Mouse (Mus musculus) stomach, embryonic 14.5 days (tissue): Measurements from ENCODE around the gene Pdf. TPM values are rescaled to one million over a fixed set of nuclear protein-coding genes. Genes with fewer than 3 reads are reported as not detected.

Source experiments
- ATAC-seq: fragments of 200-750 bp; cut with Nextera tagmentation; 2 replicates; pipeline ENCODE4 v1.8.0; 2017; ENCODE audit warnings: low read depth, moderate TSS enrichment; ENCODE audit not compliant: insufficient number of reproducible peaks, insufficient read depth, low FRiP score
- H3K27ac ChIP-seq: fragments of 300-500 bp; sonication (generic); 2 replicates; pipeline ENCODE4 v1.5.1; 2014; ENCODE audit warnings: mild to moderate bottlenecking, low read length, moderate library complexity, mixed read lengths
- H3K27me3 ChIP-seq: fragments of 300-500 bp; sonication (generic); 2 replicates; pipeline ENCODE4 v1.6.1; 2014; ENCODE audit warnings: low read length, control low read depth, mixed read lengths; ENCODE audit not compliant: control insufficient read depth, insufficient read depth
- H3K36me3 ChIP-seq: fragments of 300-500 bp; sonication (generic); 2 replicates; pipeline ENCODE4 v1.6.1; 2014; ENCODE audit warnings: mild to moderate bottlenecking, control low read depth, low read length, moderate library complexity, mixed read lengths; ENCODE audit not compliant: control insufficient read depth, insufficient read depth
- H3K4me1 ChIP-seq: fragments of 300-500 bp; sonication (generic); 2 replicates; pipeline ENCODE4 v1.6.1; 2014; ENCODE audit warnings: low read length, control low read depth, mixed read lengths; ENCODE audit not compliant: control insufficient read depth, insufficient read depth
- H3K4me2 ChIP-seq: fragments of 300-500 bp; sonication (generic); replicated peaks from 2 replicates; pipeline ENCODE4 v1.6.1; 2014; ENCODE audit warnings: low read depth, low read length, control low read depth
- H3K4me3 ChIP-seq: fragments of 300-500 bp; sonication (generic); 2 replicates; pipeline ENCODE4 v1.5.1; 2014; ENCODE audit warnings: low read depth, low read length, control low read depth
- H3K9ac ChIP-seq: fragments of 300-500 bp; sonication (generic); replicated peaks from 2 replicates; pipeline ENCODE4 v1.6.1; 2014; ENCODE audit warnings: low read depth, mild to moderate bottlenecking, control low read depth, low read length, moderate library complexity, mixed read lengths
- H3K9me3 ChIP-seq: fragments of 300-500 bp; sonication (generic); 2 replicates; pipeline ENCODE4 v1.6.1; 2016; ENCODE audit warnings: low read depth, low read length, control low read depth; ENCODE audit not compliant: control insufficient read depth
- WGBS: fragments of 180-500 bp; shearing (Covaris S2); extraction: QIAGEN DNeasy Blood & Tissue Kit; methylation state at CpG from one replicate; pipeline ENCODE4 v1.1.7; 2014; 5-methylcytosine and 5-hydroxymethylcytosine counted together
- polyA plus RNA-seq: library from polyadenylated mRNA; unstranded; fragments of >200 nt; fragmentation: Nextera tagmentation; extraction: Ambion mirVana; gene quantifications from 2 replicates; pipeline ENCODE4 v1.2.1, GENCODE M21; 2014

Gene Pdf
- polyA plus RNA-seq, 1 experiment from 2014 or later = 40.4 TPM

DNA sequence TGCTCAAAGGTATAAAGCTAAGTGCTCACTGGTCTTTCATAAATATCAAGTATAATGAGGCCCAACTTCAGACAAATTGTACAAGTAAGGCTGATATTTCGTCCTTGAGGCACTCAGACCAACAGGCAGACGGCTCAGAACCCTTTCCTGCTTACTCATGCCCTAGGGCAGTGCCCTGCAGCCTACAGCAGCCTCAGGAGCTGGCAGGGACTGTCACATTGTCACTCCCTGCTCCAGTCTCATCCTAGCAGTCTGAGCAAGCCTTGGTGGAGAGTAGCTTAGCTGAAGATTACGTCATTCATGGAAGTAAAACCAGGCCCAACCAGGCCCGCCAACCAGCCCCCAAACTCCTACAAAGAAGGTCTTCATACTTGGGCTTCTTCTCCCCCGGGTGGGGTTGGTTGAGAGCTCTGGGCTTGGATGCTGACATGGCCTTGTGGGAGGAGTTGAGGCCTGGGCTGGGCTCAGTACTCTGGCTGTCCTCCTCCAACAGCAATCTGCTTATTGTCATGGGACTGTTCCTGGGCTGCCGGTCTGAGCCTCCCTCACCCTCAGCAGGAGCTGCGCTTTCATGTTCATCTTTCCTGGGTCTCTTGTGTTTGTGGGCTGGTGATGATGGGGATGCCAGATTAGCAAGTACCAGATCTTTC, 27.9 kb upstream of the Pdf start:
- no peaks in the 10 kb centered on the region for H3K4me1 ChIP-seq
- peaks cover 77% of the 10 kb centered on the region for H3K36me3 ChIP-seq
- H3K9me3 ChIP-seq = no peaks in the 10 kb centered on the region
- no peak overlapping the region for H3K27ac ChIP-seq
- no peak for ATAC-seq
- no peak overlapping the region for H3K4me3 ChIP-seq
- WGBS = 88% methylated on average over 7 of the region's 7 CpGs
- no peak overlapping the region for H3K9ac ChIP-seq
- no peak overlapping the region for H3K4me2 ChIP-seq
- no peaks in the 10 kb centered on the region for H3K27me3 ChIP-seq

DNA sequence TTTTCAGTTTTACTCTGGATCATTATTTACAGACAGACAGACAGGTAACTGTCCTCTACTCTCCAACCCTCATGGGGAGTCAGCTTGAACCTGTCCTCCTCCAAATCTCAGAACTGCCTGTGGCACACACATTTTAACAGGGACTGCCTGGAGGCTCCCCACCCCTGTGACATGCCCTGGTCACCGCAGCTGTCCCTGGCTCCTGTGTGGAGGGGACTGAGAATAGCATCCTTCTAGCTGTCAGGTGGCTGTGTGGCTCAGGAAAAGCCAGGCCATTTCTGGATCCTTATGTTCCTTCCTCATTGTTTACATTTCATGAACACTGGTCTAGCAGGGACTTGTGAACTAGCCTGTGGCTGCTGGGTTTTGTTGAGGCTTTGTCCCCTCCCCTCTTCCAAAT, 25.7 kb upstream of the Pdf start:
- 88% methylated on average over 1 of the region's 1 CpGs for WGBS
- no peaks in the 10 kb centered on the region for H3K27me3 ChIP-seq
- no peak overlapping the region for H3K9ac ChIP-seq
- H3K4me1 ChIP-seq = no peaks in the 10 kb centered on the region
- H3K4me2 ChIP-seq = no peak overlapping the region
- no peak overlapping the region for H3K4me3 ChIP-seq
- H3K36me3 ChIP-seq = peaks cover 68% of the 10 kb centered on the region
- no peaks in the 10 kb centered on the region for H3K9me3 ChIP-seq
- no peak overlapping the region for H3K27ac ChIP-seq
- no peak for ATAC-seq

DNA sequence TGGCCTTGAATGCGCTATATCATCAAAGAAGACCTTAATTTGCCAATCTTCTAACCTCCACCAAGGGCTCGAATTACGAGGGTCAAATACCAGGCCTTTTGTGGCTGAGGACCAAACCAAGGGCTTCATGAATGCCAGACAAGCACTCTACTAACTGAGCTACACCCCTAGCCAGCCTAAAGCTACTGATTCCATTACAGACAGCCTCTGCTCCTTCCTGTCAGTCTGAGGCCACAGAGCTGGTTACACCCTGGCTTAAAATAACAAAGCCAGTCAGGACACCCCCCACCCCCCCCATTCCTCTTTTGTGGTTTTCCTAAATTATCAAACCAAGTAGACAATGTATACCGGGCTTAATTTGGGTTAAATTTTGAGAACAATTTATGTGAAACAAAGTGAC, 25.3 kb upstream of the Pdf start:
- Histone ChIP-seq H3K27me3 (no peaks in the 10 kb centered on the region), H3K36me3 (peaks cover 64% of the 10 kb centered on the region)
- 86% methylated on average over 4 of the region's 4 CpGs for whole genome bisulfite sequencing

DNA sequence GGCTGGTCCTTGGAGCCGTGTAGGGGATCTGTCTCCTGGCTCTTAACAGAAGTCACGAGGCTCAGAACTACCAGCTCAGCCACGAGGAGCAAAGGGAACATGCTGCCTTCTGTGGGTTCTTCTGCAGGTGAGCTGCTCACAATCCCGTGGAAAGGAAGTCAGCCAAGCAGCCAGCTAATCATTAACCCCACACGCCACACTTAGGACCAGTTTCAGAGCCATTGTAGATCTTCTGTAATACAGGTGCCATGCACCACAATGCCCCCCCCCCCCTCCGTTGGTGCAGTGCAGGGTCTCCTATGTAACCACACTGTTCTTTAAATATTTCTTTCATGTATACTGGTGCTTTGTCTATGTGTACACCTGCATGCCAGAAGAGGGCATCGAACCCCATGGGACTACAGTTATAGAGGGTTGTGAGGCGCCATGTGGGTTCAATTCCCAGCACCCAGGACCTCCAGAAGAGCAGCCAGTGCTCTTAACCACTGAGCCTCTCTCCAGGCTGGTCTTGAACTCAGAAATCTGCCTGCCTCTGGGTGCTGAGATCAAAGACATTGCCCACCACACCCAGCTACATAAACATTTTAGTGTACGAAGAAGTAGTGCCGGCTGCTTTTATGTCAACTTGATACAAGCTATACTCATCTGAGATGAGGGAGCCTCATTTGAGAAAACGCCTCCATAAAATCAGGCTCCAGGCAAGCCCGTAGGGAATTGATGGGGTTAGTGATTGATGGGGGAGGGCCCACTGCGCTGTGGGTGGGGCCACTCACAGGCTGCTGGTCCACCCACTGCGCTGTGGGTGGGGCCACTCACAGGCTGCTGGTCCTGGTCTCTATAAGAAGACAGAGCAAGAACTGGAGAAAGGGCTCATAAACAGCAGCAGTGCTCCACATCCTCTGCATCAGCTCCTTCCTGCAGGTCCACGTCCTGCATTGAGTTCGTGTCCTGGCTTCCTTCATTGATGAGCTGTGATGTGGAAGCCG, 17.4 kb upstream of the Pdf start, which contains the start of gene Tmed6:
TSS of gene Tmed6 (minus strand) at position 134 of the 986 bp plus-strand sequence.
- 49% methylated on average over 17 of the region's 17 CpGs for WGBS
- H3K4me1 ChIP-seq = no peaks in the 10 kb centered on the region
- H3K27ac ChIP-seq = no peak within 1 kb of the TSS
- no peak within 1 kb of the TSS for H3K4me2 ChIP-seq
- peak; percentile 37; the same call in 1 of the 2 replicates for ATAC-seq
- H3K27me3 ChIP-seq = no peaks in the 10 kb centered on the region
- no peak within 1 kb of the TSS for H3K4me3 ChIP-seq
- no peaks in the 10 kb centered on the region for H3K9me3 ChIP-seq
- no peak within 1 kb of the TSS for H3K9ac ChIP-seq
- H3K36me3 ChIP-seq = peaks cover 10% of the 10 kb centered on the region; the same call in 1 of the 2 replicates

More for the DNA sequence above, 25.3 kb upstream of the Pdf start:
- Histone ChIP-seq H3K4me1 (no peaks in the 10 kb centered on the region), H3K4me3 (no peak overlapping the region), H3K9ac (no peak overlapping the region), H3K4me2 (no peak overlapping the region), H3K27ac (no peak overlapping the region), H3K9me3 (no peaks in the 10 kb centered on the region)
- ATAC-seq = no peak

DNA sequence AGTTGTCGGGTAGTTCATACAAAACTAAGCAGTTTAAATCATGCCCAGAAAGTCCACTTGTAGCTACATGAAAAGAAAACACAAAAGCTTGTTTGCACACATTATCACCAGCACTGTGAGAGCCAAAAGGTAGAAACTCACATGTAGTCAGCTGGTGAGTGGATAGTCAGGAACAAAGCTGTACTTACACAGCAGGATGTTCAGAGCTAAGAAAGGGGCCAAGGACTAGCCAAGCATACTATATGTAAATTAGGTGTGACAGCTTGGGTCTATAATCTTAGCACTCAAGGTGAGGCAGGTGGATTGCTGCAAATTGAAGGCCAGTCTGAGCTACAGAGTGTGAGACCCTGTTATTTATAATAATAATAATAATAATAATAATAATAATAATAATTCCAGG, 14.2 kb upstream of the Pdf start:
- peaks cover 3% of the 10 kb centered on the region; the same call in 1 of the 2 replicates for H3K4me1 ChIP-seq
- H3K4me3 ChIP-seq = no peak overlapping the region
- no peak overlapping the region for H3K9ac ChIP-seq
- no peak for ATAC-seq
- H3K36me3 ChIP-seq = peaks cover 17% of the 10 kb centered on the region
- no peak overlapping the region for H3K4me2 ChIP-seq
- no peak overlapping the region for H3K27ac ChIP-seq
- 63% methylated on average over 1 of the region's 1 CpGs for WGBS
- H3K9me3 ChIP-seq = no peaks in the 10 kb centered on the region
- no peaks in the 10 kb centered on the region for H3K27me3 ChIP-seq

DNA sequence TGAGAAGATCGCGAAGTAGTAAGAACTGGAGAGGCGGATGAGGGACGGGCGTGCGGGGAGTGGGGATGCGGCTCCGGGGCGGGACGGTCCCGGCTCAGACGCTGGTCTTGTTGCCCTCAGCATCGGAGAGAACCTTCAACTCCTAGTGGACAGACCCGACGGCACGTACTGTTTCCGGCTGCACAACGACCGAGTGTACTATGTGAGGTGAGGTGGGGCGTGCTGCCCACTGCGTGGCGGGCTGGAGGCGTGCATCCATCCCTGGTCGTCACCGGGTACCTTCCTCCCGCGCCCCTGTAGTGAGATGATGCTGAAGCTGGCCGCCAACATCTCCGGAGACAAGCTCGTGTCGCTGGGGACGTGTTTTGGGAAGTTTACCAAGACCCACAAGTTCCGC, 8.6 kb upstream of the Pdf start:
- H3K4me3 ChIP-seq = peak overlapping the region; percentile 82
- H3K27ac ChIP-seq = peak overlapping the region; percentile 22; the same call in 1 of the 2 replicates
- H3K4me2 ChIP-seq = peak overlapping the region; percentile 94
- no peaks in the 10 kb centered on the region for H3K27me3 ChIP-seq
- peak; percentile 59 for ATAC-seq
- H3K36me3 ChIP-seq = peaks cover 37% of the 10 kb centered on the region
- WGBS = 1% methylated on average over 32 of the region's 33 CpGs
- H3K4me1 ChIP-seq = peaks cover 14% of the 10 kb centered on the region; the same call in 1 of the 2 replicates
- peak overlapping the region; percentile 72 for H3K9ac ChIP-seq
- H3K9me3 ChIP-seq = no peaks in the 10 kb centered on the region

DNA sequence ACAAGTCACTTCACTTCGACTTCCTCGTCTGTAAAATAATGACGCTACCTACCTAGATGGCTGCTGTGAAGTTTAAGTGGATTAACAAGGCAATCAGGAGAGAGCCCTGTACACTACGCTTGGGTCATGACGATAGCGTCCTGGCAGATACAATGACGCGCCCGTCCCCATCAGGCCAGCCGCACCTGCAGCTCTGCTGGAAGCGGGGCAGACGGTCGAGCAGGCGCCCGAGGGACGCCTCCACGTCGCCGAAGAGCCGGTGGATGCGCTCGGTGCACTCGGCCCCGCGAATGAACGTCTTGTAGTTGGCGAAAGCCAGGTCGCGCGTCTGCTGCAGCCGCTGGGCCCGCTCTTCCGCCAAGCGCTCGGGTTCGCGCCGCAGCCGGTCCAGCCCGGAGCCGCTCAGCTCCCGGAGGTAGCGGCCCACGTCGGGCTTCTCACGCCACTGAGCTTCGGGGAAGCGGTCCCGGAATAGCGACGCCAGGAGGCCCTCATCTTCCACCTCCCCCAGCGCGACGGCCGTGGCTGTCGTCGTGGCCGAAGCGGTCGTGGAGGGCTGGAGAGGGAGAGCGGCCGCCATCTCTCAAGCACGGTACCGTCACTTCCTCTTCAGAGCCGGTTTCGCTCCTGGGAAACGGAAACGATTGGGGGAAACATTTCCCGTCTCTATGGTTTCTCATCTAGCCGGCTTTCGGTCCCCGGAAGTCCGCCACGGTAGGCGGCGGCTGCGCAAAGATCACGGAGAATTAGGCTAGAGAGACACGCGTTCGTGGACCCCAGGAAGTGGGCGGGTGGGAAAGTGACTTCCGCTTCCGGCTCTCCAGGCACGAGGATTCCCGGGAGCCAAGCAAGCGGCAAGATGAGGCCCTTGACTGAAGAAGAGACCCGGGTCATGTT, 7.9 kb upstream of the Pdf start, which contains the start of the genes Cog8 and Nip7:
TSS of gene Cog8 (minus strand) at position 614 of the 897 bp plus-strand sequence.
TSS of gene Nip7 (plus strand) at position 802 of the 897 bp plus-strand sequence.
- H3K4me3 ChIP-seq = peak within 1 kb of the TSS; percentile 82
- peak; percentile 90 for ATAC-seq
- H3K4me1 ChIP-seq = peaks cover 14% of the 10 kb centered on the region; the same call in 1 of the 2 replicates
- H3K27me3 ChIP-seq = no peaks in the 10 kb centered on the region
- H3K36me3 ChIP-seq = peaks cover 41% of the 10 kb centered on the region
- peak within 1 kb of the TSS; percentile 94 for H3K4me2 ChIP-seq
- peak within 1 kb of the TSS; percentile 77 for H3K9ac ChIP-seq
- under 1% methylated on average over 87 of the region's 88 CpGs for WGBS
- peak within 1 kb of the TSS; percentile 49; the same call in 1 of the 2 replicates for H3K27ac ChIP-seq
- no peaks in the 10 kb centered on the region for H3K9me3 ChIP-seq
